Mouse (Mus musculus): ENCODE data around the gene Bicral. TPM values are rescaled to one million over a fixed set of nuclear protein-coding genes. Genes with fewer than 3 reads are reported as not detected.

Gene Bicral
- 33.1 and 33.9 TPM in 2 replicates for polyA plus RNA-seq (2012; rRNA removed)

GRCm38 (mm10) chr17:46857903-46858748 is at the start of gene Bicral:
Gene Bicral, minus strand, starts transcription at chr17:46858482.
- H3K4me3 ChIP-seq (ENCODE audit: insufficient read depth, low read length): peak within 1 kb of the TSS; percentile 97
- peak within 1 kb of the TSS; percentile 100 for H3K27ac ChIP-seq (ENCODE audit: insufficient read depth, low read length)
- peaks cover 3% of the 10 kb centered on the region; the same call in 1 of the 2 replicates for H3K4me1 ChIP-seq (ENCODE audit: control insufficient read depth, insufficient read depth, low read length)
- TF ChIP-seq CTCF (IDR thresholded peaks at IDR 0.05; ENCODE audit: extremely low read depth, insufficient read depth, low read length): no peak
- no peak for TF ChIP-seq POLR2A (IDR thresholded peaks at IDR 0.05; ENCODE audit: extremely low read depth, insufficient read depth, low read length)

GRCm38 (mm10) chr17:46903876-46904490 is 45.7 kb upstream of the Bicral start:
- H3K4me1 ChIP-seq (ENCODE audit: control insufficient read depth, insufficient read depth, low read length): no peaks in the 10 kb centered on the region
- no peak overlapping the region for H3K4me3 ChIP-seq (ENCODE audit: insufficient read depth, low read length)
- no peak overlapping the region for H3K27ac ChIP-seq (ENCODE audit: insufficient read depth, low read length)
- TF ChIP-seq POLR2A (IDR thresholded peaks at IDR 0.05; ENCODE audit: extremely low read depth, insufficient read depth, low read length) (no peak), CTCF (IDR thresholded peaks at IDR 0.05; ENCODE audit: extremely low read depth, insufficient read depth, low read length) (peak; percentile 89)

- H3K4me1 ChIP-seq (ENCODE audit: control insufficient read depth, insufficient read depth, low read length): no peaks in the 10 kb centered on the region
- TF ChIP-seq POLR2A (IDR thresholded peaks at IDR 0.05; ENCODE audit: extremely low read depth, insufficient read depth, low read length): no peak
- no peak for TF ChIP-seq CTCF (IDR thresholded peaks at IDR 0.05; ENCODE audit: extremely low read depth, insufficient read depth, low read length)
These were observed 42.7 kb upstream of the Bicral start for GRCm38 (mm10) chr17:46900941-46901340.

DNA sequence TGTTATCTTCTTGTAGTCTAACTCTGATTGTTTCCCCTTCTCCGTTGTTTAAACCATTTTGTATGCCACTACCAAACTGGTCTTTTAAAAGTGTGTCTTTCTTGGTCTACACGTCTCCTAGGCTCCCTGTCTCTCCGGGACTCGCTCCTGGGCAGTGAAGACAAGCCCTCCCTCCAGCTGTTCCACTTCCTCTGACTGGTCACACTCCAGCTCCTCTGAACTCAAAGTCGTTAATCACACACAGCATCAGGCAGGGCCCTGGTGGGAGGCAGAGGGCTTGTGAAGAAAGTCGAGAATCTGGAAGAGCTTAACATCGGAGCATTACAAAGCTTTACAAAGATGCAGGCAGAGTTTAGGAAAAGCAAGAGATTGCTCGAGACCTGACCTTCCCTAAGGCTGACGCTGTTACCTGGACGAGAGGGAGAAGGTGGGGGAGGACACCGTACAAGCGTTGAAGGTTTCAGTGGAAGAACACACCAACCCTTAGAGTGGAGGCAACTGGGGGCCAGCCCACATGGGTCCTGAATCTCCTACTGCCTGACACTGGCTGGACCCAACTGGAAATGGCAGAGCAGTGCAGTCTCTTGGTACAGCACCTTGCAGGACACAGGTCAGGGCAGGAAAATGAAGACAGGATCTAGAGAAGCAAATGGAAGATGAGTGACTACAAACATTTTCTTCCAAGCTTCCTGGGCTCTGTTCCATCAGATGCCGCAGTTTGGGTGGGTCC is 39.1 kb upstream of the Bicral start:
- peaks cover 8% of the 10 kb centered on the region for H3K4me1 ChIP-seq (ENCODE audit: control insufficient read depth, insufficient read depth, low read length)
- no peak overlapping the region for H3K4me3 ChIP-seq (ENCODE audit: insufficient read depth, low read length)
- TF ChIP-seq CTCF (IDR thresholded peaks at IDR 0.05; ENCODE audit: extremely low read depth, insufficient read depth, low read length) (no peak), POLR2A (IDR thresholded peaks at IDR 0.05; ENCODE audit: extremely low read depth, insufficient read depth, low read length) (no peak)
- no peak overlapping the region for H3K27ac ChIP-seq (ENCODE audit: insufficient read depth, low read length)

More at GRCm38 (mm10) chr17:46900941-46901340, 42.7 kb upstream of the Bicral start:
- no peak overlapping the region for H3K4me3 ChIP-seq (ENCODE audit: insufficient read depth, low read length)
- no peak overlapping the region for H3K27ac ChIP-seq (ENCODE audit: insufficient read depth, low read length)

DNA sequence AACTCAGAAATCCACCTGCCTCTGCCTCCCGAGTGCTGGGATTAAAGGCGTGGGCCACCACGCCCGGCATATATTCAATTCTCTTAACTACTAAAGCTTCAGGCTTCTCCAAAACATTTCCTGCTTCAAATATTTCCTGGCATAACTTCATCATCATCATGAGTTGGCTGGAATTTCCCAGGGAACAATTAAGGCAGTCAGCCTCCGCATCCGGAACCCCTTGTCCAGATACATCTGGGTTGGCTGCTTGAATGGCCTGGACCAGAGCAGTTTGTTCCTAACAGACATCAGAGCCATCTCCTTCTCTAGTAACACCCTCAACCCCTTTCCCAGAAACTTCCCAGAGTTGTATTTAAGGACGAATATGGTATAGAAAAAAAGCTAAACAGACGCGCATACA is 37.1 kb upstream of the Bicral start:
- Histone ChIP-seq H3K4me1 (ENCODE audit: control insufficient read depth, insufficient read depth, low read length) (peaks cover 12% of the 10 kb centered on the region), H3K27ac (ENCODE audit: insufficient read depth, low read length) (no peak overlapping the region), H3K4me3 (ENCODE audit: insufficient read depth, low read length) (no peak overlapping the region)
- TF ChIP-seq CTCF (IDR thresholded peaks at IDR 0.05; ENCODE audit: extremely low read depth, insufficient read depth, low read length) (no peak), POLR2A (IDR thresholded peaks at IDR 0.05; ENCODE audit: extremely low read depth, insufficient read depth, low read length) (no peak)

DNA sequence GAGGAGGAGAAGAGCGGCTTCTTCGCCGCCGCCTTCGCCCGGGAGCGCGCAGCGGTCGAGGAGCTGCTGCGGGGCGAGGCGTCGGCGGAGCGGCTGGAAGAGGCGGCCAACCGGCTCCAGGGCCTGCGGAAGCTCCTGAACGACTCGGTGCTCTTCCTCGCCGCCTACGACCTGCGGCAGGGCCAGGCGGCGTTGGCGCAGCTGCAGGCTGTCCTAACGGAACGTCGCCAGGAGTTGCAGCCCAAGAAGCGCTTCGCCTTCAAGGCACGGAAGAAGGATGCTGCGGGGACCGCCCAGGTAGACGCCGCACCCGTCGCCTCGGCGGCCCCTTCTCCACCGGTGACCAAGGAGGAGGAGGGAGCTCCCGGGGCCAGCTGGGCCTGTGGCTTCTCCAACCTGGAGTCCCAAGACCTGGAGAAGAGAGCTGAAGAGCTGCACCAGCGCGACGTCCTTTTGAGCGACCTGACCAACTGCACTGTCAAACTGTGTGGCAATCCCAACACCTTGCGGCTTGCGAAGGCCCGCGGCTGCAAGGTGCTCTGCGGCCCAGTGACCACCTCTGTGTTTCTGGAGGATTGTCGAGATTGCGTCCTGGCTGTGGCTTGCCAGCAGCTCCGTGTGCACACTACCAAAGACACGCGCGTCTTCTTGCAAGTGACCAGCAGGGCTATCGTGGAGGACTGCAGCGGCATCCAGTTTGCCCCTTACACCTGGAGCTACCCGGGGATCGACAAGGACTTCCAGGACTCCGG is 32.7 kb upstream of the Bicral start:
- H3K4me3 ChIP-seq (ENCODE audit: insufficient read depth, low read length): peak overlapping the region; percentile 93
- peak overlapping the region; percentile 98 for H3K27ac ChIP-seq (ENCODE audit: insufficient read depth, low read length)
- peaks cover 12% of the 10 kb centered on the region for H3K4me1 ChIP-seq (ENCODE audit: control insufficient read depth, insufficient read depth, low read length)
- TF ChIP-seq CTCF (IDR thresholded peaks at IDR 0.05; ENCODE audit: extremely low read depth, insufficient read depth, low read length): no peak
- TF ChIP-seq POLR2A (IDR thresholded peaks at IDR 0.05; ENCODE audit: extremely low read depth, insufficient read depth, low read length): no peak

GRCm38 (mm10) chr17:46890116-46890815 is 32.0 kb upstream of the Bicral start, which contains the start of gene Tbcc:
Gene Tbcc, plus strand, starts transcription at chr17:46890684.
- peak within 1 kb of the TSS; percentile 93 for H3K4me3 ChIP-seq (ENCODE audit: insufficient read depth, low read length)
- peak; percentile 97 for TF ChIP-seq POLR2A (IDR thresholded peaks at IDR 0.05; ENCODE audit: extremely low read depth, insufficient read depth, low read length)
- TF ChIP-seq CTCF (IDR thresholded peaks at IDR 0.05; ENCODE audit: extremely low read depth, insufficient read depth, low read length): no peak
- peak within 1 kb of the TSS; percentile 98 for H3K27ac ChIP-seq (ENCODE audit: insufficient read depth, low read length)
- peaks cover 12% of the 10 kb centered on the region for H3K4me1 ChIP-seq (ENCODE audit: control insufficient read depth, insufficient read depth, low read length)

DNA sequence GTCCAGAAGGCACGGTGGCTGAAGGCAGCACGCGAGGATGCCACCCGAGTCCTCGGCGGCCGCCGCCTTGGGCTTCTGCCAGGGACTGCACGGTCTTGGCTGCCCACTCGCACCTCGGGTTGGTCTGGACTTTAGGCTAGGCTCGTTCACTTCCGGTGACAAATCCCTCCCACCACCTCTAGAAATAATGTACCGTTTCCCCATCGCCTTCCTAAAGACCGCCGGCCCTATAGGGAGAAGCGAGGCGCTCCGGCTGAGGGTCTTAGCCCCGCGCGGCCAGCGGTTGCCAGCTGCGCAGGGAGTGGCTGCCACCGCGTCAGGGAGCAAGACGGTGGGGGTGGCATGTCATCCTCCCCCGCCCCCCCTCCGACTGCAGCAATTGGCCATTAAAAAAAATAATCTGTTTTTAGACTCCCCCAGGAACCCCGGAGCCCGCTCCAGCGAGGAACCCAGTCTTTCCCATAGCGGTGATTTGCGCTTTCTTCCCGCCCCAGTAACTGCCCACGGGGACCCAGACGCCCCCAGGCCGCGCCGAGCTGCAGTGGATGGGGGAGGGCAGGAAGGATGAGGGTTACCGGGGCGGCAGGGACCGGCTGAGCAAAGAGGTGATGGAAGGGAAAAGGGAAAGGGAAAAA is 31.3 kb upstream of the Bicral start:
- Histone ChIP-seq H3K4me1 (ENCODE audit: control insufficient read depth, insufficient read depth, low read length) (peaks cover 12% of the 10 kb centered on the region), H3K4me3 (ENCODE audit: insufficient read depth, low read length) (peak overlapping the region; percentile 93), H3K27ac (ENCODE audit: insufficient read depth, low read length) (peak overlapping the region; percentile 96)
- TF ChIP-seq CTCF (IDR thresholded peaks at IDR 0.05; ENCODE audit: extremely low read depth, insufficient read depth, low read length) (no peak), POLR2A (IDR thresholded peaks at IDR 0.05; ENCODE audit: extremely low read depth, insufficient read depth, low read length) (peak; percentile 58)
